Mouse (Mus musculus) MEL (cell line): ENCODE measurements around the gene Tirap.

ENCODE experiments used
- CTCF ChIP-seq, 3 experiments: IDR thresholded peaks in 2 of 3; conservative IDR thresholded peaks in 1 of 3; 2 replicates each; pipeline ENCODE4 v1.5.1; 2011 to 2012; ENCODE audit warnings: low read length in 3 of 3, low read depth in 2 of 3, mild to moderate bottlenecking in 2 of 3, improper control_type of control experiment in 1 of 3, inconsistent platforms in 1 of 3, mixed read lengths in 1 of 3, moderate library complexity in 1 of 3; ENCODE audit not compliant: control insufficient read depth in 1 of 3, insufficient read depth in 1 of 3, poor library complexity in 1 of 3, severe bottlenecking in 1 of 3
- GATA1 ChIP-seq: IDR thresholded peaks from 2 replicates; pipeline ENCODE4 v1.6.1; 2011; ENCODE audit warnings: low read depth, low read length, improper control_type of control experiment
- POLR2AphosphoS5 ChIP-seq: IDR thresholded peaks from 2 replicates; pipeline ENCODE4 v1.6.1; 2012; ENCODE audit warnings: low read depth, borderline replicate concordance, mild to moderate bottlenecking, inconsistent platforms, low read length, moderate library complexity, mixed read lengths
- TAL1 ChIP-seq: IDR thresholded peaks from 2 replicates; pipeline ENCODE4 v1.6.1; 2012; ENCODE audit warnings: mild to moderate bottlenecking, inconsistent platforms, low read length, moderate library complexity, mixed read lengths

- TF ChIP-seq GATA1 (no peak), POLR2AphosphoS5 (no peak), CTCF (IDR thresholded peaks at IDR 0.05 in 2 of 3, conservative IDR thresholded peaks at IDR 0.05 in 1 of 3; ENCODE audit: control insufficient read depth in 1 of 3, insufficient read depth in 1 of 3, low read depth in 2 of 3, low read length in 3 of 3, poor library complexity in 1 of 3, severe bottlenecking in 1 of 3) (no peak), TAL1 (no peak)
Measured at GRCm38 (mm10) chr9:35160662-35161061, 39.4 kb downstream of the Tirap start.
